Mouse (Mus musculus) thymus, postnatal 4 days (tissue): Measurements from ENCODE around the gene Tspan12.
"Not testable (repeated sequence)": the region's sequence is repeated elsewhere in the genome, so short reads cannot be mapped to it uniquely, and the experiment has no call there.

Source experiments
- DNase-seq: peaks from one replicate; pipeline ENCODE4 v3.0.0; 2021

Gene Tspan12

GRCm38 (mm10) chr6:21828001-21828400 lies 24.3 kb downstream of the Tspan12 start:
- no peak for DNase-seq

- no peak for DNase-seq
Measured at GRCm38 (mm10) chr6:21823694-21824093, 28.6 kb downstream of the Tspan12 start.

- no peak for DNase-seq
Measured at GRCm38 (mm10) chr6:21823281-21823680, 29.0 kb downstream of the Tspan12 start.

- no peak for DNase-seq
Measured at GRCm38 (mm10) chr6:21822721-21823134, 29.6 kb downstream of the Tspan12 start.

- no peak for DNase-seq
Measured at GRCm38 (mm10) chr6:21818107-21818807, 34.1 kb downstream of the Tspan12 start.

- no peak for DNase-seq
Measured at GRCm38 (mm10) chr6:21806005-21806404, 46.3 kb downstream of the Tspan12 start.

- DNase-seq, result no peak
Measured at GRCm38 (mm10) chr6:21805013-21805570, 47.2 kb downstream of the Tspan12 start.

- DNase-seq, result no peak
Measured at GRCm38 (mm10) chr6:21803483-21804340, 48.6 kb downstream of the Tspan12 start.

- DNase-seq, result no peak
Measured at GRCm38 (mm10) chr6:21798581-21798980, 53.7 kb downstream of the Tspan12 start.

GRCm38 (mm10) chr6:21797087-21797486 lies 55.2 kb downstream of the Tspan12 start:
- no peak for DNase-seq

GRCm38 (mm10) chr6:21796413-21796812 lies 55.9 kb downstream of the Tspan12 start:
- DNase-seq, result no peak

- no peak for DNase-seq
Measured at GRCm38 (mm10) chr6:21795410-21795809, 56.9 kb downstream of the Tspan12 start.

GRCm38 (mm10) chr6:21795072-21795407 lies 57.3 kb downstream of the Tspan12 start:
- DNase-seq, result peak; percentile 57

GRCm38 (mm10) chr6:21794337-21795071 lies 57.8 kb downstream of the Tspan12 start:
- no peak for DNase-seq

GRCm38 (mm10) chr6:21791307-21791706 lies 61.0 kb downstream of the Tspan12 start:
- DNase-seq, result no peak

- no peak for DNase-seq
Measured at GRCm38 (mm10) chr6:21790550-21791086, 61.7 kb downstream of the Tspan12 start.

GRCm38 (mm10) chr6:21790036-21790435 lies 62.3 kb downstream of the Tspan12 start:
- DNase-seq, result no peak

GRCm38 (mm10) chr6:21789582-21789981 lies 62.7 kb downstream of the Tspan12 start:
- DNase-seq, result not testable (repeated sequence)

- DNase-seq, result no peak
Measured at GRCm38 (mm10) chr6:21787757-21788156, 64.6 kb downstream of the Tspan12 start.

- no peak for DNase-seq
Measured at GRCm38 (mm10) chr6:21787274-21787673, 65.0 kb downstream of the Tspan12 start.

- no peak for DNase-seq
Measured at GRCm38 (mm10) chr6:21774213-21774916, 78.0 kb downstream of the Tspan12 start.

- no peak for DNase-seq
Measured at GRCm38 (mm10) chr6:21769447-21769809, 82.9 kb downstream of the Tspan12 start.
